ENCODE assay signal across 8 mouse cellular contexts in genomic region chr13:94358401-94359265, GRCm38 (mm10). TPM values are rescaled to one million over a fixed set of nuclear protein-coding genes. Genes with fewer than 3 reads are reported as not detected.
DNase-seq lines count a peak whose midpoint lies in the region; ATAC-seq and TF ChIP-seq lines count a peak whose summit lies in the region.

Gene Ap3b1 (plus strand): TSS chr13:94358960.

- peak; percentile 64 for DNase-seq in ES-E14 (ENCODE audit: low read depth, low spot score)
- DNase-seq in cerebellum, adult 11 months: peak; percentile 83
- peak; percentile 92 for DNase-seq in forebrain, embryonic 14.5 days (ENCODE audit: low spot score)
- peak; percentile 94 to 96 for DNase-seq in heart, postnatal 14 days
- DNase-seq in layer of hippocampus, adult 18-20 months (ENCODE audit: low spot score in 2 of 2): peak; percentile 80 to 89
- peak; percentile 96 for DNase-seq in lung, embryonic 14.5 days
- DNase-seq in thymus, adult 2 months: peak; percentile 90

- peaks cover 3% of the 10 kb centered on the region; the same call in 1 of the 2 replicates for H3K36me3 ChIP-seq in ES-E14 (ENCODE audit: control insufficient read depth, insufficient read depth, low read length, poor library complexity, severe bottlenecking)
- no peaks in the 10 kb centered on the region for H3K36me3 ChIP-seq in forebrain, embryonic 14.5 days (ENCODE audit: control insufficient read depth, insufficient read depth, low read length)
- H3K36me3 ChIP-seq in lung, embryonic 14.5 days (ENCODE audit: insufficient read depth): no peaks in the 10 kb centered on the region
- no peaks in the 10 kb centered on the region for H3K36me3 ChIP-seq in thymus, adult 2 months (ENCODE audit: control insufficient read depth, insufficient read depth, low read length)

- peak within 1 kb of the TSS; percentile 94 for H3K9ac ChIP-seq in ES-E14 (ENCODE audit: insufficient read depth, low read depth, low read length, poor library complexity, severe bottlenecking)
- H3K9ac ChIP-seq in forebrain, embryonic 14.5 days (ENCODE audit: low read length): peak within 1 kb of the TSS; percentile 82
- peak within 1 kb of the TSS; percentile 88 for H3K9ac ChIP-seq in lung, embryonic 14.5 days

- H3K27me3 ChIP-seq in forebrain, embryonic 14.5 days (replicated peaks; ENCODE audit: control insufficient read depth, insufficient read depth, low read length): no peaks in the 10 kb centered on the region
- no peaks in the 10 kb centered on the region for H3K27me3 ChIP-seq in lung, embryonic 14.5 days (ENCODE audit: insufficient read depth, low read length)
- no peaks in the 10 kb centered on the region for H3K27me3 ChIP-seq in thymus, adult 2 months (ENCODE audit: control insufficient read depth, insufficient read depth, low read length)

- intact Hi-C loops in heart, postnatal 14 days (cut with DNase I): loop anchor here (2.0 kb wide), 1 partner anchor 74 kb away; the partner anchor contains the start of gene Scamp1

- in situ Hi-C loops in ES-E14 (cut with MboI; ENCODE audit: low sequenced_read_pairs in 2 of 2, unreplicated experiment in 2 of 2): no loop called here

- H3K4me3 ChIP-seq in ES-E14 (ENCODE audit: insufficient read depth in 1 of 2, low read depth in 1 of 2, low read length in 2 of 2, poor library complexity in 1 of 2, severe bottlenecking in 1 of 2): peak within 1 kb of the TSS; percentile 98 to 99
- H3K4me3 ChIP-seq in forebrain, embryonic 14.5 days (ENCODE audit: low read depth, low read length): peak within 1 kb of the TSS; percentile 83
- H3K4me3 ChIP-seq in lung, embryonic 14.5 days (ENCODE audit: low read depth, low read length): peak within 1 kb of the TSS; percentile 83
- peak within 1 kb of the TSS; percentile 89 for H3K4me3 ChIP-seq in olfactory bulb, adult 2 months (ENCODE audit: insufficient read depth, low read depth, low read length)
- H3K4me3 ChIP-seq in thymus, adult 2 months (ENCODE audit: control insufficient read depth, insufficient read depth, low read length): peak within 1 kb of the TSS; percentile 73

- no peaks in the 10 kb centered on the region for H3K9me3 ChIP-seq in ES-E14 (ENCODE audit: control insufficient read depth, insufficient read depth, low read depth, low read length)
- no peaks in the 10 kb centered on the region for H3K9me3 ChIP-seq in forebrain, embryonic 14.5 days (replicated peaks; ENCODE audit: control insufficient read depth, low read length)
- H3K9me3 ChIP-seq in lung, embryonic 14.5 days (ENCODE audit: low read depth, low read length): no peaks in the 10 kb centered on the region; the same call in 1 of the 2 replicates

- peaks cover 2 to 8% of the 10 kb centered on the region in 2 experiments for H3K4me1 ChIP-seq in ES-E14 (ENCODE audit: control insufficient read depth in 2 of 2, insufficient read depth in 2 of 2, low read length in 2 of 2, poor library complexity in 1 of 2)
- peaks cover 8% of the 10 kb centered on the region; the same call in 1 of the 2 replicates for H3K4me1 ChIP-seq in forebrain, embryonic 14.5 days (ENCODE audit: control insufficient read depth, insufficient read depth, low read length)
- peaks cover 5% of the 10 kb centered on the region for H3K4me1 ChIP-seq in lung, embryonic 14.5 days (ENCODE audit: insufficient read depth)
- H3K4me1 ChIP-seq in olfactory bulb, adult 2 months (ENCODE audit: control insufficient read depth, insufficient read depth, low read length): peaks cover 6% of the 10 kb centered on the region
- peaks cover 5% of the 10 kb centered on the region for H3K4me1 ChIP-seq in thymus, adult 2 months (replicated peaks; ENCODE audit: control insufficient read depth, insufficient read depth, low read length)

- H3K4me2 ChIP-seq in forebrain, embryonic 14.5 days (ENCODE audit: low read length): peak within 1 kb of the TSS; percentile 74
- peak within 1 kb of the TSS; percentile 86 for H3K4me2 ChIP-seq in lung, embryonic 14.5 days

- peak within 1 kb of the TSS; percentile 38 for H3K27ac ChIP-seq in ES-E14 (ENCODE audit: insufficient read depth, low read depth, low read length, poor library complexity, severe bottlenecking)
- H3K27ac ChIP-seq in forebrain, embryonic 14.5 days (ENCODE audit: low read depth, low read length): peak within 1 kb of the TSS; percentile 70
- H3K27ac ChIP-seq in lung, embryonic 14.5 days (ENCODE audit: low read depth): peak within 1 kb of the TSS; percentile 86
- peak within 1 kb of the TSS; percentile 58 for H3K27ac ChIP-seq in olfactory bulb, adult 2 months (ENCODE audit: insufficient read depth, low read depth, low read length)
- H3K27ac ChIP-seq in thymus, adult 2 months (ENCODE audit: control insufficient read depth, insufficient read depth, low read length): peak within 1 kb of the TSS; percentile 36; the same call in 1 of the 2 replicates

- ATAC-seq in forebrain, embryonic 14.5 days: peak; percentile 97
- ATAC-seq in lung, embryonic 14.5 days (ENCODE audit: insufficient read depth): peak; percentile 96

- TF ChIP-seq POLR2A in olfactory bulb, adult 2 months (IDR thresholded peaks at IDR 0.05; ENCODE audit: insufficient read depth, low read depth, low read length): peak; percentile 96
- peak; percentile 55 for TF ChIP-seq POLR2A in thymus, adult 2 months (IDR thresholded peaks at IDR 0.05; ENCODE audit: control insufficient read depth, extremely low read depth, insufficient read depth, low read length, poor library complexity)

- WGBS in forebrain, embryonic 14.5 days: under 1% methylated on average over 79 of the region's 79 CpGs
- under 1% methylated on average over 79 of the region's 79 CpGs for WGBS in lung, embryonic 14.5 days
- WGBS in olfactory bulb, adult 2 months: under 1% methylated on average over 79 of the region's 79 CpGs
- under 1% methylated on average over 79 of the region's 79 CpGs for WGBS in thymus, adult 2 months

- TF ChIP-seq CTCF in lung, embryonic 14.5 days (IDR thresholded peaks at IDR 0.05; ENCODE audit: low read depth): no peak
- TF ChIP-seq CTCF in olfactory bulb, adult 2 months (IDR thresholded peaks at IDR 0.05; ENCODE audit: insufficient read depth, low read depth, low read length): no peak
- TF ChIP-seq CTCF in thymus, adult 2 months (IDR thresholded peaks at IDR 0.05; ENCODE audit: borderline replicate concordance, control insufficient read depth, extremely low read depth, insufficient read depth, low read length, poor library complexity): 0 out of 2 replicates have a peak, but pooled peaks have one; percentile 6

TF ChIP-seq in ES-E14, 5 proteins besides CTCF, POLR2A, EP300 and RAD21:
- no peak for TF ChIP-seq CHD2 (IDR thresholded peaks at IDR 0.05; ENCODE audit: low read depth, low read length)
- peak; percentile 69; the same call in 1 of the 2 replicates for TF ChIP-seq HCFC1 (IDR thresholded peaks at IDR 0.05; ENCODE audit: borderline replicate concordance, insufficient read depth, low read length)
- TF ChIP-seq ZNF384 (IDR thresholded peaks at IDR 0.05; ENCODE audit: low read depth, low read length): no peak

RNA-seq across cellular contexts. Expression of gene Ap3b1, which starts in this region (rescaled TPM):
- total RNA-seq in ES-E14 (2012; rRNA removed): 32.9 and 33.2 TPM in 2 replicates
- polyA plus RNA-seq in forebrain, embryonic 14.5 days (2014; fragmentation: Nextera tagmentation; extraction: Ambion mirVana): 24.2 and 30.4 TPM in 2 replicates
- 10 to 100 TPM; 24.7 to 26.1 TPM for total RNA-seq in heart, postnatal 14 days (2021)
- 10 to 100 TPM; 56.0 to 56.3 TPM for total RNA-seq in layer of hippocampus, adult 18-20 months (2021)
- polyA plus RNA-seq in lung, embryonic 14.5 days (2014; fragmentation: Nextera tagmentation; extraction: Ambion mirVana): 43.6 and 44.2 TPM in 2 replicates
- polyA plus RNA-seq in olfactory bulb, adult 2 months (2012; ENCODE audit: insufficient read depth, insufficient read length, low replicate concordance, missing spikeins): not detected in 2 replicates
- polyA plus RNA-seq in thymus, adult 2 months (2012; rRNA removed): 36.5 and 39.4 TPM in 2 replicates

Comparison
In these comparisons a context has a peak if more than half of its experiments do, and no peak if none do; other contexts are left out.
1. Peak in every context shown above with its lines: DNase-seq, ATAC-seq, H3K4me3 ChIP-seq and H3K27ac ChIP-seq.
2. H3K27ac ChIP-seq: peak in every context shown above with its lines; median percentile 86 in lung, embryonic 14.5 days; 70 in forebrain, embryonic 14.5 days; 58 in olfactory bulb, adult 2 months; 38 in ES-E14; 36 in thymus, adult 2 months.